Mouse (Mus musculus): ENCODE data around the gene Net1. TPM values are rescaled to one million over a fixed set of nuclear protein-coding genes. Genes with fewer than 3 reads are reported as not detected.
"Not testable (repeated sequence)": the region's sequence is repeated elsewhere in the genome, so short reads cannot be mapped to it uniquely, and the experiment has no call there.

Gene Net1
- total and polyA plus RNA-seq, 2 experiments from 2014 or later, result 12.4 to 20.4 TPM

GRCm38 (mm10) chr13:3925632-3926031, 7.6 kb upstream of the Net1 start:
- Histone ChIP-seq H3K36me3 (ENCODE audit: insufficient read depth) (no peaks in the 10 kb centered on the region), H3K27me3 (ENCODE audit: insufficient read depth, low read length) (no peaks in the 10 kb centered on the region), H3K27ac (ENCODE audit: low read depth, low read length) (no peak overlapping the region), H3K9ac (no peak overlapping the region), H3K9me3 (ENCODE audit: low read length) (no peaks in the 10 kb centered on the region), H3K4me2 (ENCODE audit: low read depth) (no peak overlapping the region), H3K4me1 (ENCODE audit: insufficient read depth) (no peaks in the 10 kb centered on the region), H3K4me3 (ENCODE audit: low read depth, low read length) (no peak overlapping the region)
- no peak for TF ChIP-seq CTCF (IDR thresholded peaks at IDR 0.05; ENCODE audit: low read depth)
- ATAC-seq (no peak), DNase-seq (no peak)
- WGBS, result 87% methylated on average over 6 of the region's 6 CpGs

- no peak for TF ChIP-seq CTCF (IDR thresholded peaks at IDR 0.05; ENCODE audit: low read depth)
- Histone ChIP-seq H3K9ac (no peak overlapping the region), H3K27me3 (ENCODE audit: insufficient read depth, low read length) (no peaks in the 10 kb centered on the region), H3K9me3 (ENCODE audit: low read length) (no peaks in the 10 kb centered on the region), H3K36me3 (ENCODE audit: insufficient read depth) (no peaks in the 10 kb centered on the region), H3K27ac (ENCODE audit: low read depth, low read length) (no peak overlapping the region), H3K4me2 (ENCODE audit: low read depth) (no peak overlapping the region), H3K4me1 (ENCODE audit: insufficient read depth) (no peaks in the 10 kb centered on the region), H3K4me3 (ENCODE audit: low read depth, low read length) (no peak overlapping the region)
- ATAC-seq (no peak), DNase-seq (no peak)
- 93% methylated on average over 5 of the region's 5 CpGs for WGBS
Observed at GRCm38 (mm10) chr13:3924483-3924882, 6.5 kb upstream of the Net1 start.

GRCm38 (mm10) chr13:3913504-3913903, 4.5 kb downstream of the Net1 start:
- WGBS, result 83% methylated on average over 4 of the region's 4 CpGs

GRCm38 (mm10) chr13:3910356-3910755, 7.7 kb downstream of the Net1 start:
- DNase-seq (no peak), ATAC-seq (no peak)
- Histone ChIP-seq H3K4me1 (ENCODE audit: insufficient read depth) (no peaks in the 10 kb centered on the region), H3K36me3 (ENCODE audit: insufficient read depth) (no peaks in the 10 kb centered on the region), H3K27ac (ENCODE audit: low read depth, low read length) (no peak overlapping the region), H3K4me2 (ENCODE audit: low read depth) (no peak overlapping the region), H3K4me3 (ENCODE audit: low read depth, low read length) (no peak overlapping the region), H3K9ac (no peak overlapping the region), H3K9me3 (ENCODE audit: low read length) (no peaks in the 10 kb centered on the region), H3K27me3 (ENCODE audit: insufficient read depth, low read length) (no peaks in the 10 kb centered on the region)
- TF ChIP-seq CTCF (IDR thresholded peaks at IDR 0.05; ENCODE audit: low read depth), result no peak
- WGBS, result 86% methylated on average over 5 of the region's 5 CpGs

More at GRCm38 (mm10) chr13:3913504-3913903, 4.5 kb downstream of the Net1 start:
- no peaks in the 10 kb centered on the region for H3K9me3 ChIP-seq (ENCODE audit: low read length)
- no peak overlapping the region for H3K4me3 ChIP-seq (ENCODE audit: low read depth, low read length)
- H3K27ac ChIP-seq (ENCODE audit: low read depth, low read length), result no peak overlapping the region
- 0 out of 2 replicates have a peak, but pooled peaks cover 3% of the 10 kb centered on the region for H3K4me1 ChIP-seq (ENCODE audit: insufficient read depth)
- DNase-seq (no peak), ATAC-seq (no peak)
- no peak overlapping the region for H3K9ac ChIP-seq
- no peak overlapping the region for H3K4me2 ChIP-seq (ENCODE audit: low read depth)
- no peaks in the 10 kb centered on the region for H3K36me3 ChIP-seq (ENCODE audit: insufficient read depth)
- no peak for TF ChIP-seq CTCF (IDR thresholded peaks at IDR 0.05; ENCODE audit: low read depth)
- no peaks in the 10 kb centered on the region for H3K27me3 ChIP-seq (ENCODE audit: insufficient read depth, low read length)

GRCm38 (mm10) chr13:3908262-3908661, 9.8 kb downstream of the Net1 start:
- WGBS, result 89% methylated on average over 4 of the region's 4 CpGs
- H3K4me2 ChIP-seq (ENCODE audit: low read depth), result no peak overlapping the region
- no peaks in the 10 kb centered on the region for H3K4me1 ChIP-seq (ENCODE audit: insufficient read depth)
- no peak for TF ChIP-seq CTCF (IDR thresholded peaks at IDR 0.05; ENCODE audit: low read depth)
- ATAC-seq (no peak), DNase-seq (no peak)
- no peak overlapping the region for H3K4me3 ChIP-seq (ENCODE audit: low read depth, low read length)
- no peaks in the 10 kb centered on the region for H3K9me3 ChIP-seq (ENCODE audit: low read length)
- no peaks in the 10 kb centered on the region for H3K36me3 ChIP-seq (ENCODE audit: insufficient read depth)
- no peaks in the 10 kb centered on the region for H3K27me3 ChIP-seq (ENCODE audit: insufficient read depth, low read length)
- H3K9ac ChIP-seq, result no peak overlapping the region
- H3K27ac ChIP-seq (ENCODE audit: low read depth, low read length), result no peak overlapping the region

- WGBS, result 90% methylated on average over 6 of the region's 6 CpGs
- no peak for ATAC-seq
- no peak overlapping the region for H3K9ac ChIP-seq
Observed at GRCm38 (mm10) chr13:3907151-3907696, 10.8 kb downstream of the Net1 start.

GRCm38 (mm10) chr13:3899301-3899700, 18.7 kb downstream of the Net1 start:
- TF ChIP-seq CTCF (IDR thresholded peaks at IDR 0.05; ENCODE audit: low read depth), result no peak

More at GRCm38 (mm10) chr13:3907151-3907696, 10.8 kb downstream of the Net1 start:
- no peak for DNase-seq
- Histone ChIP-seq H3K27me3 (ENCODE audit: insufficient read depth, low read length) (no peaks in the 10 kb centered on the region), H3K9me3 (ENCODE audit: low read length) (no peaks in the 10 kb centered on the region), H3K4me2 (ENCODE audit: low read depth) (no peak overlapping the region), H3K27ac (ENCODE audit: low read depth, low read length) (no peak overlapping the region), H3K4me1 (ENCODE audit: insufficient read depth) (no peaks in the 10 kb centered on the region), H3K36me3 (ENCODE audit: insufficient read depth) (no peaks in the 10 kb centered on the region), H3K4me3 (ENCODE audit: low read depth, low read length) (no peak overlapping the region)
- TF ChIP-seq CTCF (IDR thresholded peaks at IDR 0.05; ENCODE audit: low read depth), result no peak

GRCm38 (mm10) chr13:3898202-3898601, 19.8 kb downstream of the Net1 start:
- not testable (repeated sequence) for ATAC-seq; H3K36me3 ChIP-seq (ENCODE audit: insufficient read depth); H3K9me3 ChIP-seq (ENCODE audit: low read length); H3K27me3 ChIP-seq (ENCODE audit: insufficient read depth, low read length); H3K4me3 ChIP-seq (ENCODE audit: low read depth, low read length); H3K4me1 ChIP-seq (ENCODE audit: insufficient read depth); H3K27ac ChIP-seq (ENCODE audit: low read depth, low read length); H3K9ac ChIP-seq; DNase-seq; H3K4me2 ChIP-seq (ENCODE audit: low read depth)
- 97% methylated on average over 5 of the region's 5 CpGs for WGBS

More at GRCm38 (mm10) chr13:3899301-3899700, 18.7 kb downstream of the Net1 start:
- Histone ChIP-seq H3K4me2 (ENCODE audit: low read depth) (no peak overlapping the region), H3K36me3 (ENCODE audit: insufficient read depth) (no peaks in the 10 kb centered on the region), H3K4me3 (ENCODE audit: low read depth, low read length) (no peak overlapping the region), H3K4me1 (ENCODE audit: insufficient read depth) (no peaks in the 10 kb centered on the region), H3K9ac (no peak overlapping the region), H3K27ac (ENCODE audit: low read depth, low read length) (no peak overlapping the region), H3K9me3 (ENCODE audit: low read length) (no peaks in the 10 kb centered on the region), H3K27me3 (ENCODE audit: insufficient read depth, low read length) (no peaks in the 10 kb centered on the region)
- 93% methylated on average over 9 of the region's 9 CpGs for WGBS
- no peak for DNase-seq
- no peak for ATAC-seq
